Mouse (Mus musculus) T-cell, adult 66 days (primary cell): ENCODE measurements around the gene Gm14295. TPM values are rescaled to one million over a fixed set of nuclear protein-coding genes. Genes with fewer than 3 reads are reported as not detected.

Source experiments
- total RNA-seq, 2 experiments: library from RNA; stranded (reverse); gene quantifications; 3 replicates in 1 of 2; 4 replicates in 1 of 2; pipeline ENCODE4 v1.2.4; 2023

Gene Gm14295
- 1 to 10 TPM; 1.4 to 3.1 TPM for total RNA-seq

DNA sequence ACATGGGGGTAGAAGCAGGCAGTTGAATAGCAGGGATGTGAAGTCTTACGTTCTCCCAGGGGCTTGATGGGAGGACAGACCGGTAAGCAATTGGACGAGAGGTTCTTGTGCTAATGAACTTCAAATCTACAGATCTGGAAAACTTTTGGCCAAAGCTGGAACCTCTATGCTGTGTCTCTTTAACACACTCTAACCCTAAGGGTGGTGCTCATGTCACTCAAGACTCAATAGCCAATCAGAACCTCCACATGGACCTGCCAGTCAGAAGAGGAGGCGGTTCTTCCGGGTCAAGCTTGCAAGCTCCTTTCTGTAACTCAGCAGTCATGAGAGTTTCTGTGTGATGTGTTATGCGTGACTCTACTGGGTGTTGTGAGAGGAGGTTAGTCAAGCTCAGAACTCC, at the start of gene Gm14295:
Gm14295 (plus strand) TSS at position 301 of the 400 bp plus-strand sequence.

DNA sequence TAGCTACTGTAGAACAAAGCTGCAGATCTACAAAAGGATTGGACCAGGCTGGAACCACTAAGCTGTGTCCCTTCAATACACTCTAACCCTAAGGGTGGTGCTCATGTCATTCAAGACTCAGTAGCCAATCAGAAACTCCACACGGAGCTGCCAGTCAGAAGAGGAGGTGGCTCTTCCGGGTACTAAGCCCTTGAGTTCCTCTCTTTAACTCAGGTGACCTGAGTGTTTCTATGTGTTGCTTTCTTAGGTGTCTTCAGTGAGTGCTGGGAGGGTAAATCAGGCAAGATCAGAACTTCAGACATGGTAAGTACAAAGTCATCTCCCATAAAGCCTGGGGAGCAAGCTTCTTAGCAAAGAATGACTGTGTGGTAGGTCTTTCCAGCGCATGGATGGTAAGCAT, 32.4 kb downstream of the Gm14295 start, which contains the start of gene Gm14408:
Gm14408 (plus strand) TSS at position 301 of the 400 bp plus-strand sequence.

Other genes starting within 250 kb of the Gm14295 start
- gene Gm14308, start 162.3 kb upstream of the Gm14295 start, total RNA-seq, result 1 to 10 TPM; 2.8 to 5.3 TPM
- 1 to 10 TPM; 5.5 to 8.0 TPM for gene Zfp973, start 128.1 kb upstream of the Gm14295 start, total RNA-seq
- 1 to 10 TPM; 3.2 to 6.1 TPM for gene Gm14305, start 90.3 kb upstream of the Gm14295 start, total RNA-seq
- gene Gm14408, start 32.5 kb downstream of the Gm14295 start, total RNA-seq, result not detected
- 1 to 10 TPM in 1 of 2 experiments, under 1 TPM in 1; 0.56 to 2.2 TPM for gene Gm14296, start 129.2 kb downstream of the Gm14295 start, total RNA-seq
- gene Gm14419, start 202.3 kb downstream of the Gm14295 start, total RNA-seq, result 1 to 10 TPM; 2.0 to 3.4 TPM